Mouse (Mus musculus) myocyte (in vitro differentiated cells): ENCODE results near the gene Cdipt.

Experiments used
- POLR2A ChIP-seq: IDR thresholded peaks from one replicate; pipeline ENCODE4 v1.6.1; 2011; ENCODE audit warnings: low read depth, mild to moderate bottlenecking, control low read depth, moderate library complexity; ENCODE audit not compliant: insufficient read length
- USF1 ChIP-seq: IDR thresholded peaks from one replicate; pipeline ENCODE4 v1.6.1; 2011; ENCODE audit warnings: low read depth, mild to moderate bottlenecking, control low read depth, moderate library complexity

DNA sequence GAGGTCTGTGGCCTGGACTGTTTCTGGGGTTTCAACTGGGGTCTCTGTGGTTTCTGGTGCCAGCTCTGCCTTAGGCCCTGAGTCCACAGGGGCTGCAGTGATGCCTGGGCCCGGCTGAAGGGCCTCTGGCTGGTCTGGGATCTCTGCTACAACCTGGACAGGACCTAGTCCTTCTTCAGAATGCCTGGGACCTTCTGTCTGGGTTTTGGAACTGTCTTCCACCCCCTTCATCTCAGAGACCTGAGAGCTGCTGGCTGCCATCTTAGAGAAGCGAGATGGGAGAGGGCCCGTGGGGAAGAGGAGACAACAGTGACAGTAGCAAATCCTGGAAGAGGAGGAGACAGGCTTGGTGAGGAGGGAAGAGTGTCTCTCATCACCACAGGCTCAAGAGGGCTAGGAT, 44.3 kb downstream of the Cdipt start:
- TF ChIP-seq USF1, result no peak
- no peak for TF ChIP-seq POLR2A
